Mouse (Mus musculus) erythroblast, adult 5-6 weeks (primary cell): ENCODE data around the gene Cyp2c29. TPM values are rescaled to one million over a fixed set of nuclear protein-coding genes. Genes with fewer than 3 reads are reported as not detected.
"Not testable (repeated sequence)": the region's sequence is repeated elsewhere in the genome, so short reads cannot be mapped to it uniquely, and the experiment has no call there.

Experiments used
- ATAC-seq: replicated peaks from 2 replicates; pipeline ENCODE4 v1.8.0; 2016; ENCODE audit warnings: moderate number of reproducible peaks, mild to moderate bottlenecking, moderate TSS enrichment, inconsistent platforms; ENCODE audit not compliant: poor library complexity, low FRiP score, severe bottlenecking
- total RNA-seq, 2 experiments: library from RNA; stranded (forward) in 1 of 2; stranded (reverse) in 1 of 2; fragments of 150-400 nt in 1 of 2; fragments of 200-764, 138-1000 nt in 1 of 2; gene quantifications; 2 replicates each; pipeline versions ENCODE4 v1.2.3 to v1.2.4; 2015 to 2017; ENCODE audit warnings: low replicate concordance in 2 of 2

The Cyp2c29 gene
- total RNA-seq (2015; ENCODE audit: low replicate concordance), result not detected in 2 replicates
- not detected in 2 replicates for total RNA-seq (2017; ENCODE audit: low replicate concordance)

DNA sequence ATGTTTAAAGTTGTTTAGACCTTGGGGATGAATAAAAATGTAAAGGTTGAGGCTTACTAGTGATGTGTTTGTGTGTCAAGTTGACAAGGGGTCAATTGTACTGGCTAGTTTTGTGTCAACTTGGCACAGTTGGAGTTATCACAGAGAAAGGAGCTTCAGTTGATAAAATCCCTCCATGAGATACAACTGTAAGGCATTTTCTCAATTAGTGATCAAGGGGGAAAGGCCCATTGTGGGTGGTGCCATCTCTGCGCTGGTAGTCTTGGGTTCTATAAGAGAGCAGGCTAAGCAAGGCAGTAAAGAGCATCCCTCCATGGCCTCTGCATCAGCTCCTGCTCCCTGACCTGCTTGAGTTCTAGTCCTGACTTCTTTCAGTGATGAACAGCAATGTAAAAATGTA is at the start of gene Cyp2c29:
Gene Cyp2c29 (plus strand): TSS at position 301 of the 400 bp plus-strand sequence.
- ATAC-seq, result not testable (repeated sequence)

DNA sequence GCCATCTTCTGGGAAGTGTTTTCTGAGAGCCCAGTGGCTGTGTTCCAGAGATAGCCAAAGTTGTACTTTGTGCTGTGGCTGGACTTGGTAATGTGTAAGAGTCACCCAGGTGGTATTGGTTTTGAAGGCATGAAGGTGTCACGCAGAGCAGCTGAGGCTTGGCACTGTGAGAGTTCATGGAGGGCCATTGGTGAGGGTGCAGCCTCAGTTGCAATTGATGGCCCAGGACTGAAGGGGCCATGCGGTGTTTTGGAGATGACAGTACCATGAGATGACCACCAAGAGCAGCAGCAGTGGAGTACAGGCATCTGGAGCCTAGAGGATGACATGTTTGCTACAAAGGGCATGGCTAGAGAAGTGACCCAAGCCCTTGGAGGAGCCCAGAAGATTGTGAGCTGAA is 2.2 kb upstream of the Cyp2c29 start:
- not testable (repeated sequence) for ATAC-seq

DNA sequence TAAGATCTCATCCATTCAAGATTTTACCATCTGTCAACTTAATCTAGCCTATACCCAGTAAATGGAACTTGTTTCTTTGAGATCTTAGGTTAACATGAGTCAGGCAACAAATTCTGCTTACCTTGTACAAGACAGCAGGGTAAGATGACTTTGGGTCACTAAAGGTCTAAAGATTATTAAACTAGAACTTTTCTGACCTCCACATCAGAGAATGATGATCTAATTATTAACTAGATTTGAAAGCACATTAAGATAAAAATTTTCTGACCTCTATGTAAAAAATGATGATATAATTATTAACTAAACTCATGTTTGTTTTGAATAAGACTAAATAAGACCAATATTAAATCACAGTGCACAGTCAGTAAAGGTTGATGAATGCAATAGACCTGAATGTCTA is 13.6 kb downstream of the Cyp2c29 start:
- ATAC-seq, result no peak

DNA sequence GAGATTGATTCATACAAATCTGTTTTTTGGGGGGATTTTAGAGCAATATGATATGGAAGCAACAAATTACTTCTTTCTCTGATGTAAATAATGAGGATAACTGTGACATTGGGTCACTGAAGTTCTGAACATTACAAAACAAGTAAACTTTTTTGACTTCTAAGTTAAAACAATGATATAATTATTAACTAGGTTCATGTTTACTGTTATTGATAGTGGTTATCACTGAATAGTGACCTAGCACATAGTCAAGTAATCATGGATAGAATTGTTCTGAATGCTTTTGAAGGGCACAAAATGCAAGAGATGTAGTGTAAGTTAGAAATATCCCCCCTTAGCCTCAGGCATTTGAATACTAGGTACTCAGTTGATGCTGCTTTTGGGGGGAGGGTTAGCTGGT is 16.4 kb downstream of the Cyp2c29 start:
- no peak for ATAC-seq

DNA sequence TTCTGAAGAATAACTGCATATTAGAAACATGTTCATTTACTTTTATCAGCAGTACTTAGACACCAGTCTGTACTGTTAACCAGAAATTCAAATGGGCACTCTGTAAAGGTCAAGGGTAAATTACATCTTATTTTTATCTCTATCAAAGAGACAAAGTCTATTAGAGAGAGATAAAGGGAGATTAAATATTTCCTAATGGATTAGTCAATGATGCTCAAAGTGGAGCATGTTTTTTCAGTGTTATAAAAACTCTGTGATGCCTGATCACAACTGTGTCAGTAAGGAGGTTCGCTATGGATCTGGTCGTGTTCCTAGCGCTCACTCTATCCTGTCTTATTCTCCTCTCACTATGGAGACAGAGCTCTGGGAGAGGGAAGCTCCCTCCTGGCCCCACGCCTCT is 17.6 kb downstream of the Cyp2c29 start:
- no peak for ATAC-seq

DNA sequence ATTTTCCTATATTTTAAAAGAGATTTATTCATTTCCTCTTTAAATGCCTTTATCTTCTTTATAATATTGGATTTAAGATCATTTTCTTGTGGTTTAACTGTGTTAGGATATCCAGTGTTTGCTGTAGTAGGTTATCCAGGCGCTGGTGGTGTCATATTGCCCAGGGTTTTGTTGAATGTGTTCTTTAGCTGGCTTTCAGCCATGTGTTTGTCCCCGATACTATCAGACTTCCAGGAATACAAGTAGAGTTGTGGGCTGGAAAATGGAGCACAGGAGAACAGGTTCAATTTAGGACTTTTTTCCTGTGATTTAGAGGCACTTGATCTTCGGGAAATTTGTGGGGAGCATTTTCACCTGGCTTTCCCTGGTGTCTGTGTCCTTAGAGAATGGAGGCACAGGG is 19.8 kb downstream of the Cyp2c29 start:
- no peak for ATAC-seq

Other genes starting within 250 kb of the Cyp2c29 start
- not detected in 2 replicates for gene Cyp2c65, start 208.4 kb upstream of the Cyp2c29 start, total RNA-seq (2015; ENCODE audit: low replicate concordance)
- gene Cyp2c65, start 208.4 kb upstream of the Cyp2c29 start, total RNA-seq (2017; ENCODE audit: low replicate concordance), result not detected in 2 replicates
- not detected in 2 replicates for gene Cyp2c66, start 155.5 kb upstream of the Cyp2c29 start, total RNA-seq (2015; ENCODE audit: low replicate concordance)
- gene Cyp2c66, start 155.5 kb upstream of the Cyp2c29 start, total RNA-seq (2017; ENCODE audit: low replicate concordance), result not detected in 2 replicates
- gene Cyp2c38, start 193.7 kb downstream of the Cyp2c29 start, total RNA-seq (2015; ENCODE audit: low replicate concordance), result not detected in 2 replicates
- gene Cyp2c38, start 193.7 kb downstream of the Cyp2c29 start, total RNA-seq (2017; ENCODE audit: low replicate concordance), result not detected in 2 replicates
- gene Cyp2c39, start 241.5 kb downstream of the Cyp2c29 start, total RNA-seq (2015; ENCODE audit: low replicate concordance), result not detected in 2 replicates
- gene Cyp2c39, start 241.5 kb downstream of the Cyp2c29 start, total RNA-seq (2017; ENCODE audit: low replicate concordance), result not detected in 2 replicates